Mouse (Mus musculus) erythroblast, embryonic 14.5 days (primary cell): Measurements from ENCODE around the gene Tatdn2.

Experiments used
- GATA1 ChIP-seq: IDR thresholded peaks from 2 replicates; pipeline ENCODE4 v1.6.1; 2012; ENCODE audit warnings: low read length, inconsistent platforms, mixed read lengths
- TAL1 ChIP-seq: IDR thresholded peaks from 3 replicates; pipeline ENCODE4 v1.6.1; 2012; ENCODE audit warnings: low read length, inconsistent platforms, mixed read lengths

DNA sequence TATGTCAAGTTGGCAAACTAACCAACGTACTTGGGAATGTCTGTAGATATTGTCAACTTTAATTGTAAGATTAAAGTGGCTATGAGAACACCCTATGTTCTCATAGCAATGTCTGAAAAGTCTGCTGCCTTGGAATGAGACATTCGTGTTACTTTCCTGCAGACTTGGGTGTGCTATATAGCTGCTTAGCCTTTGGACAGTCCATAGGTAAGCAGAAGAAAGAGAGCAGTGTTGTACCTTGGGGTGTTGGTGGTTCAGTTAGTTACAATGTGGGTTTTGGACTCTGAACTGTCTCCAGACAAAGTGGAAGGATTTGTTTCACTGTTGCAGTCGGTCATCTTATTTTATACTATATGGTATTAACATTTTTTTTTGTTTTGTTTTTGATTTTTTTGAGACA lies 15.9 kb downstream of the Tatdn2 start:
- TF ChIP-seq GATA1 (no peak), TAL1 (no peak)
